Mouse (Mus musculus) testis, adult 2 months (tissue): ENCODE measurements around the gene Med26.

Experiments used
- CTCF ChIP-seq: fragments of 200-500 bp; IDR thresholded peaks from 2 replicates; pipeline ENCODE4 v1.5.1; 2012; ENCODE audit warnings: low read depth, mild to moderate bottlenecking, inconsistent platforms, low read length, moderate library complexity; ENCODE audit not compliant: control insufficient read depth, insufficient read depth, insufficient replicate concordance
- POLR2A ChIP-seq: fragments of 200-500 bp; IDR thresholded peaks from 2 replicates; pipeline ENCODE4 v1.6.1; 2012; ENCODE audit warnings: low read depth, mild to moderate bottlenecking, inconsistent platforms, low read length, moderate library complexity; ENCODE audit not compliant: control insufficient read depth

GRCm38 (mm10) chr8:72500521-72500931 is 47.5 kb downstream of the Med26 start:
- TF ChIP-seq CTCF (no peak), POLR2A (no peak)
